Mouse (Mus musculus): ENCODE measurements around the gene Gm8122.
"Not testable (repeated sequence)": the region's sequence is repeated elsewhere in the genome, so short reads cannot be mapped to it uniquely, and the experiment has no call there.

Gene Gm8122

DNA sequence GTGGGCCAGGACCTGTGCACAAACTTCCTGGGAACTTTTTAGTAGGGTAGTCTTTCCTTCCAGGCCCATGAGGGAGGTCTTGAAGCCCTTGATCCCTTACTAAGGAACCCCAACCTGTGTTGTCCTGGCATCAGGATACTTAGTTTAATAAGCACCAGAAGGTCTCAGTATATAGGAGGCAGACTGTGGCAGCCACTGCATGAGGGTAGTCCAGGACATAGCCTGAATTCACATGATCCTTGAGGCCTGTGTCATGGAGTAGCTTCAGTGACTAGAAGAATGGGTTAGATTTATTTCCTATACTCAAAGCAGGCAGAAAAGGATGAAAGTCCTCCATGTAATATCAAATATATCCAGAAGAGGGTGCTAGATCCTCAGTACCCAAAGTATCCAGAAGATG is 2.7 kb upstream of the Gm8122 start:
- not testable (repeated sequence) for H3K27me3 ChIP-seq (ENCODE audit: insufficient read depth, low read length); H3K9me3 ChIP-seq (ENCODE audit: low read length)

More for the DNA sequence above, 2.7 kb upstream of the Gm8122 start:
- not testable (repeated sequence) for H3K4me1 ChIP-seq (replicated peaks; ENCODE audit: low read depth, low read length); H3K36me3 ChIP-seq (ENCODE audit: insufficient read depth, low read length); H3K4me3 ChIP-seq (replicated peaks; ENCODE audit: low read length)

Data from E14TG2a.4 (cell line).